Mouse (Mus musculus) thymus, adult 2 months (tissue): ENCODE results near the gene Spocd1.

ENCODE experiments used
- CTCF ChIP-seq: fragments of 200-500 bp; IDR thresholded peaks from 2 replicates; pipeline ENCODE4 v1.5.1; 2012; ENCODE audit warnings: mild to moderate bottlenecking, control low read depth, low read length, moderate library complexity, borderline replicate concordance; ENCODE audit not compliant: control insufficient read depth, poor library complexity, insufficient read depth; ENCODE audit errors: extremely low read depth
- POLR2A ChIP-seq: fragments of 200-500 bp; IDR thresholded peaks from 2 replicates; pipeline ENCODE4 v1.6.1; 2012; ENCODE audit warnings: mild to moderate bottlenecking, low read length, control low read depth, moderate library complexity; ENCODE audit not compliant: control insufficient read depth, poor library complexity, insufficient read depth; ENCODE audit errors: extremely low read depth

- TF ChIP-seq POLR2A (no peak), CTCF (no peak)
These were observed 49.2 kb downstream of the Spocd1 start for GRCm38 (mm10) chr4:129978227-129978626.
